Mouse (Mus musculus) left cerebral cortex, postnatal 4 days (tissue): ENCODE results near the gene Chd1l. TPM values are rescaled to one million over a fixed set of nuclear protein-coding genes. Genes with fewer than 3 reads are reported as not detected.

Experiments
- DNase-seq: peaks from one replicate; pipeline ENCODE4 v3.0.0-alpha.2; 2022
- intact Hi-C: fragments of 180-260 bp; cut with DNase I; formaldehyde crosslinking; loops from one replicate; pipeline ENCODE4 v1.15.1; 2025
- total RNA-seq, 2 experiments: library from RNA; stranded (reverse); gene quantifications; 2 replicates each; pipeline ENCODE4 v1.2.3; 2021

Chd1l gene
- total RNA-seq, 2 experiments from 2014 or later, result 6.6 to 8.3 TPM

- intact Hi-C loops, result no loop called here
These were observed 73.0 kb downstream of the Chd1l start for GRCm38 (mm10) chr3:97537006-97537405.

GRCm38 (mm10) chr3:97535660-97536059 lies 74.3 kb downstream of the Chd1l start:
- intact Hi-C loops, result no loop called here
- DNase-seq, result no peak

More at GRCm38 (mm10) chr3:97537006-97537405, 73.0 kb downstream of the Chd1l start:
- DNase-seq, result no peak

- intact Hi-C loops, result loop anchor here (10.0 kb wide), 1 partner anchor 181 kb away; no protein-coding TSS in a partner anchor
- no peak for DNase-seq
These were observed 84.5 kb downstream of the Chd1l start for GRCm38 (mm10) chr3:97525458-97525857.

- intact Hi-C loops, result loop anchor here (10.0 kb wide), 1 partner anchor 180 kb away; no protein-coding TSS in a partner anchor
- DNase-seq, result peak; percentile 24
These were observed 85.2 kb downstream of the Chd1l start for GRCm38 (mm10) chr3:97524835-97525234.

GRCm38 (mm10) chr3:97521946-97522731 lies 87.9 kb downstream of the Chd1l start:
- peak; percentile 79 for DNase-seq
- intact Hi-C loops, result loop anchor here (10.0 kb wide), 1 partner anchor 177 kb away; no protein-coding TSS in a partner anchor

- intact Hi-C loops, result loop anchor here (10.0 kb wide), 1 partner anchor 175 kb away; no protein-coding TSS in a partner anchor
- no peak for DNase-seq
These were observed 90.1 kb downstream of the Chd1l start for GRCm38 (mm10) chr3:97519883-97520282.

- no peak for DNase-seq
- intact Hi-C loops, result no loop called here
These were observed 97.7 kb downstream of the Chd1l start for GRCm38 (mm10) chr3:97512296-97512695.

Other genes with a start within 250 kb of the Chd1l start
- not detected for gene Olfr1402, start 188.2 kb downstream of the Chd1l start, total RNA-seq
- 1 to 10 TPM; 1.2 to 1.3 TPM for gene Fmo5, start 18.6 kb upstream of the Chd1l start, total RNA-seq
- 10 to 100 TPM; 31.2 to 33.0 TPM for gene Prkab2, start 48.0 kb upstream of the Chd1l start, total RNA-seq
- gene Gm17651, start 64.5 kb upstream of the Chd1l start, total RNA-seq, result not detected